Mouse (Mus musculus) neural tube, embryonic 13.5 days (tissue): Measurements from ENCODE around the gene Efna2. TPM values are rescaled to one million over a fixed set of nuclear protein-coding genes. Genes with fewer than 3 reads are reported as not detected.
"Not testable (repeated sequence)": the region's sequence is repeated elsewhere in the genome, so short reads cannot be mapped to it uniquely, and the experiment has no call there.

Experiments used
- ATAC-seq: fragments of 200-750 bp; cut with Nextera tagmentation; 2 replicates; pipeline ENCODE4 v1.8.0; 2017; ENCODE audit warnings: low read depth, mild to moderate bottlenecking, moderate TSS enrichment, moderate library complexity
- H3K27ac ChIP-seq: fragments of 300-500 bp; sonication (generic); replicated peaks from 2 replicates; pipeline ENCODE4 v1.5.1; 2015; ENCODE audit warnings: moderate library complexity, mild to moderate bottlenecking, inconsistent platforms
- H3K27me3 ChIP-seq: fragments of 300-500 bp; sonication (generic); 2 replicates; pipeline ENCODE4 v1.6.1; 2015; ENCODE audit warnings: mild to moderate bottlenecking, inconsistent platforms
- H3K36me3 ChIP-seq: fragments of 300-500 bp; sonication (generic); 2 replicates; pipeline ENCODE4 v1.6.1; 2015; ENCODE audit warnings: mild to moderate bottlenecking, inconsistent platforms
- H3K4me1 ChIP-seq: fragments of 300-500 bp; sonication (generic); replicated peaks from 2 replicates; pipeline ENCODE4 v1.6.1; 2015; ENCODE audit warnings: inconsistent platforms
- H3K4me2 ChIP-seq: fragments of 300-500 bp; sonication (generic); 2 replicates; pipeline ENCODE4 v1.6.1; 2015; ENCODE audit warnings: inconsistent platforms, mild to moderate bottlenecking, moderate library complexity
- H3K4me3 ChIP-seq: fragments of 300-500 bp; sonication (generic); 2 replicates; pipeline ENCODE4 v1.5.1; 2015; ENCODE audit warnings: mild to moderate bottlenecking, inconsistent platforms
- H3K9ac ChIP-seq: fragments of 300-500 bp; sonication (generic); 2 replicates; pipeline ENCODE4 v1.6.1; 2015; ENCODE audit warnings: moderate library complexity, mild to moderate bottlenecking, inconsistent platforms
- H3K9me3 ChIP-seq: fragments of 300-500 bp; sonication (generic); 2 replicates; pipeline ENCODE4 v1.6.1; 2016; ENCODE audit warnings: inconsistent platforms
- WGBS: fragments of 180-500 bp; shearing (Covaris S2); methylation state at CpG from one replicate; pipeline ENCODE4 v1.1.7; 2015; 5-methylcytosine and 5-hydroxymethylcytosine counted together
- polyA plus RNA-seq: library from polyadenylated mRNA; unstranded; fragments of >200 nt; fragmentation: Nextera tagmentation; extraction: Ambion mirVana; gene quantifications from 2 replicates; pipeline ENCODE4 v1.2.1, GENCODE M21; 2015

Gene Efna2
- polyA plus RNA-seq, 1 experiment from 2014 or later = 34.0 TPM

- not testable (repeated sequence) for H3K27me3 ChIP-seq, ATAC-seq, H3K9me3 ChIP-seq
- Histone ChIP-seq H3K4me2 (peak overlapping the region; percentile 89), H3K9ac (peak overlapping the region; percentile 84; the same call in 1 of the 2 replicates), H3K27ac (peak overlapping the region; percentile 92), H3K36me3 (peaks cover 15% of the 10 kb centered on the region), H3K4me1 (peaks cover 77% of the 10 kb centered on the region), H3K4me3 (peak overlapping the region; percentile 44)
- WGBS = 90% methylated on average over 4 of the region's 4 CpGs
These were observed 13.1 kb upstream of the Efna2 start for GRCm38 (mm10) chr10:80166136-80166535.

GRCm38 (mm10) chr10:80167460-80168037 is 11.7 kb upstream of the Efna2 start:
- peak overlapping the region; percentile 100 for H3K9ac ChIP-seq
- peak overlapping the region; percentile 89 for H3K4me2 ChIP-seq
- ATAC-seq = peak; percentile 90
- under 1% methylated on average over 53 of the region's 55 CpGs for WGBS
- H3K4me3 ChIP-seq = peak overlapping the region; percentile 90
- H3K9me3 ChIP-seq = no peaks in the 10 kb centered on the region
- H3K36me3 ChIP-seq = peaks cover 27% of the 10 kb centered on the region
- H3K27me3 ChIP-seq = no peaks in the 10 kb centered on the region
- peak overlapping the region; percentile 99 for H3K27ac ChIP-seq
- H3K4me1 ChIP-seq = peaks cover 78% of the 10 kb centered on the region

- under 1% methylated on average over 48 of the region's 48 CpGs for WGBS
- peak overlapping the region; percentile 100 for H3K9ac ChIP-seq
- ATAC-seq = peak; percentile 32
- H3K4me2 ChIP-seq = peak overlapping the region; percentile 70
- peaks cover 82% of the 10 kb centered on the region for H3K4me1 ChIP-seq
- no peaks in the 10 kb centered on the region for H3K9me3 ChIP-seq
- H3K4me3 ChIP-seq = peak overlapping the region; percentile 90
- H3K36me3 ChIP-seq = peaks cover 27% of the 10 kb centered on the region
- peak overlapping the region; percentile 99 for H3K27ac ChIP-seq
- no peaks in the 10 kb centered on the region for H3K27me3 ChIP-seq
These were observed 11.1 kb upstream of the Efna2 start for GRCm38 (mm10) chr10:80168038-80168661.

- H3K27ac ChIP-seq = peak overlapping the region; percentile 99; the same call in 1 of the 2 replicates
- H3K4me1 ChIP-seq = peaks cover 82% of the 10 kb centered on the region
- H3K9ac ChIP-seq = peak overlapping the region; percentile 100
- no peaks in the 10 kb centered on the region for H3K9me3 ChIP-seq
- whole genome bisulfite sequencing = 64% methylated on average over 1 of the region's 1 CpGs
- ATAC-seq = no peak
- H3K27me3 ChIP-seq = no peaks in the 10 kb centered on the region
- H3K4me3 ChIP-seq = peak overlapping the region; percentile 90
- H3K36me3 ChIP-seq = peaks cover 27% of the 10 kb centered on the region
- peak overlapping the region; percentile 70 for H3K4me2 ChIP-seq
These were observed 10.2 kb upstream of the Efna2 start for GRCm38 (mm10) chr10:80169070-80169469.

- ATAC-seq = no peak
- peaks cover 76% of the 10 kb centered on the region for H3K4me1 ChIP-seq
- no peaks in the 10 kb centered on the region for H3K27me3 ChIP-seq
- WGBS = 97% methylated on average over 7 of the region's 7 CpGs
- H3K4me2 ChIP-seq = peak overlapping the region; percentile 70
- no peaks in the 10 kb centered on the region for H3K9me3 ChIP-seq
- H3K27ac ChIP-seq = 0 out of 2 replicates have a peak overlapping the region, but pooled peaks have one; percentile 4
- H3K9ac ChIP-seq = peak overlapping the region; percentile 100
- H3K36me3 ChIP-seq = peaks cover 27% of the 10 kb centered on the region
- peak overlapping the region; percentile 90; the same call in 1 of the 2 replicates for H3K4me3 ChIP-seq
These were observed 9.6 kb upstream of the Efna2 start for GRCm38 (mm10) chr10:80169651-80170050.

- H3K4me3 ChIP-seq = no peak overlapping the region
- peaks cover 72% of the 10 kb centered on the region for H3K4me1 ChIP-seq
- H3K27ac ChIP-seq = 0 out of 2 replicates have a peak overlapping the region, but pooled peaks have one; percentile 4
- H3K9ac ChIP-seq = peak overlapping the region; percentile 100
- no peak overlapping the region for H3K4me2 ChIP-seq
- WGBS = 95% methylated on average over 16 of the region's 16 CpGs
- no peaks in the 10 kb centered on the region for H3K27me3 ChIP-seq
- H3K9me3 ChIP-seq = no peaks in the 10 kb centered on the region
- ATAC-seq = no peak
- H3K36me3 ChIP-seq = peaks cover 30% of the 10 kb centered on the region
These were observed 9.2 kb upstream of the Efna2 start for GRCm38 (mm10) chr10:80170052-80170451.

GRCm38 (mm10) chr10:80170601-80171021 is 8.7 kb upstream of the Efna2 start:
- 0 out of 2 replicates have a peak overlapping the region, but pooled peaks have one; percentile 0 for H3K9ac ChIP-seq
- ATAC-seq = no peak
- H3K27me3 ChIP-seq = no peaks in the 10 kb centered on the region
- H3K4me3 ChIP-seq = no peak overlapping the region
- no peak overlapping the region for H3K4me2 ChIP-seq
- H3K36me3 ChIP-seq = peaks cover 30% of the 10 kb centered on the region
- H3K4me1 ChIP-seq = peaks cover 67% of the 10 kb centered on the region
- peak overlapping the region; percentile 92; the same call in 1 of the 2 replicates for H3K27ac ChIP-seq
- WGBS = 96% methylated on average over 19 of the region's 19 CpGs
- H3K9me3 ChIP-seq = no peaks in the 10 kb centered on the region

GRCm38 (mm10) chr10:80171252-80171651 is 8.0 kb upstream of the Efna2 start:
- Histone ChIP-seq H3K9me3 (no peaks in the 10 kb centered on the region), H3K4me3 (no peak overlapping the region), H3K27ac (peak overlapping the region; percentile 92), H3K4me2 (0 out of 2 replicates have a peak overlapping the region, but pooled peaks have one; percentile 66), H3K36me3 (peaks cover 30% of the 10 kb centered on the region), H3K9ac (peak overlapping the region; percentile 74; the same call in 1 of the 2 replicates), H3K4me1 (peaks cover 66% of the 10 kb centered on the region), H3K27me3 (no peaks in the 10 kb centered on the region)
- WGBS = 94% methylated on average over 15 of the region's 15 CpGs
- ATAC-seq = no peak

GRCm38 (mm10) chr10:80171760-80172526 is 7.3 kb upstream of the Efna2 start:
- peak overlapping the region; percentile 52 for H3K4me3 ChIP-seq
- peaks cover 60% of the 10 kb centered on the region for H3K4me1 ChIP-seq
- peak overlapping the region; percentile 92 for H3K27ac ChIP-seq
- 77% methylated on average over 45 of the region's 45 CpGs for WGBS
- H3K9me3 ChIP-seq = no peaks in the 10 kb centered on the region
- H3K9ac ChIP-seq = peak overlapping the region; percentile 74
- H3K36me3 ChIP-seq = peaks cover 30% of the 10 kb centered on the region
- H3K27me3 ChIP-seq = no peaks in the 10 kb centered on the region
- ATAC-seq = no peak
- H3K4me2 ChIP-seq = peak overlapping the region; percentile 66

GRCm38 (mm10) chr10:80172527-80173292 is 6.6 kb upstream of the Efna2 start, which contains the start of gene 1600002K03Rik:
Gene 1600002K03Rik (plus strand): TSS chr10:80172944.
- H3K4me1 ChIP-seq = peaks cover 57% of the 10 kb centered on the region
- 9% methylated on average over 35 of the region's 35 CpGs for WGBS
- peak within 1 kb of the TSS; percentile 52 for H3K4me3 ChIP-seq

GRCm38 (mm10) chr10:80173358-80173757 is 5.9 kb upstream of the Efna2 start:
- no peaks in the 10 kb centered on the region for H3K27me3 ChIP-seq
- no peaks in the 10 kb centered on the region for H3K9me3 ChIP-seq
- H3K36me3 ChIP-seq = peaks cover 30% of the 10 kb centered on the region
- peak overlapping the region; percentile 92 for H3K27ac ChIP-seq
- H3K9ac ChIP-seq = peak overlapping the region; percentile 74
- WGBS = 5% methylated on average over 11 of the region's 11 CpGs
- H3K4me2 ChIP-seq = peak overlapping the region; percentile 66
- ATAC-seq = no peak
- peaks cover 56% of the 10 kb centered on the region for H3K4me1 ChIP-seq
- peak overlapping the region; percentile 52 for H3K4me3 ChIP-seq

More at GRCm38 (mm10) chr10:80172527-80173292, 6.6 kb upstream of the Efna2 start, which contains the start of gene 1600002K03Rik:
- Histone ChIP-seq H3K9me3 (no peaks in the 10 kb centered on the region), H3K27me3 (no peaks in the 10 kb centered on the region), H3K9ac (peak within 1 kb of the TSS; percentile 74), H3K4me2 (peak within 1 kb of the TSS; percentile 66), H3K36me3 (peaks cover 30% of the 10 kb centered on the region), H3K27ac (peak within 1 kb of the TSS; percentile 92)
- peak; percentile 72 for ATAC-seq
